Mouse (Mus musculus): ENCODE measurements at regions not wholly inside any gene's neighbourhood (a gene's known extent, or its start where the extent isn't known, plus 50 kb on each side); places are given as distances from the start of the nearest gene placed in this dataset.

DNA sequence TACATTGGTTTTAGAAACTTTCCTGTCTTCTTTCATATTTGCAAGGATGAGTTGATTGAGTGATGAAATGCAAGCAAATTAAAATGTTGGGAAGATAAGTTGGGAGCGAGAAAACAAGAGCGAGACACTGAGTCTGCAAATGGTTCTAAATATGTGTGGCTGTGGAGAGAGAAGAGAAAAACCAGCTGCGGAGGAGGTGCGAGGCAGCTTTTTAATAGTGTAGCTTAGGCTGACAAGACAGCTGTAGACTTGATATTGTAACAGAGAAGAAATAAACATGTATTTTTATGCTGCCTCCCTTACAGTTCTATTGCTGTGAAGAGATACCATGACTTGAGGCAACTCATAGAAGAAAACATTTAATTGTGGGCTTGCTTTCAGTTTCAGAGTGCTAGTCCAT is 78.1 kb upstream of the Abi3bp start:
- TF ChIP-seq CTCF (IDR thresholded peaks at IDR 0.05; ENCODE audit: low read depth), result no peak
- TF ChIP-seq EP300 (optimal IDR thresholded peaks at IDR 0.05), result no peak

All from stomach, postnatal 0 days (tissue).